8 mouse cellular contexts compared by ENCODE assay signal in the genomic region with DNA sequence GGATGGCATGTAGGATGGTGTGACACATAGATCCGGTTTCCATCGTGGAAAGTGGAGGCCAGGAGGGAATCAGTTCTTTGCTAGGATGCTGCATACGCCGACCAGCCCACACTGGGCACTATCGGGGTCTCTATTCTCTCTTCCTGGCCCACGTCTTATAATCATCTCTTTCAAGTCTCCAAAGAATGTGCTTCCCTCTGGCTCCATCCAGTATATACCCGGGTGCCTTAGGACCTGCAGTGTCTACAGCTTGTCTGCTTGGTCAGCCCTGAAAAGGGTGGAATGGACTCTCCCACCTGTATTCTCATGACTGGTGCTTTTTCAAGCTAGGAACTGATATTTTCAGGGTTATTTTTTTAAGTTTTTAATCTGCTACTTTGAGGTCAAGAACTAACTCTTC. TPM values are rescaled to one million over a fixed set of nuclear protein-coding genes. Genes with fewer than 3 reads are reported as not detected.
DNase-seq lines count a peak whose midpoint lies in the region; ATAC-seq and TF ChIP-seq lines count a peak whose summit lies in the region.

No protein-coding gene starts in this region.

- peaks cover 14% of the 10 kb centered on the region for H3K36me3 ChIP-seq in erythroblast, embryonic 14.5 days (ENCODE audit: control insufficient read depth)
- H3K36me3 ChIP-seq in E14TG2a.4 (ENCODE audit: insufficient read depth, low read length) = peaks cover 15% of the 10 kb centered on the region
- no peaks in the 10 kb centered on the region for H3K36me3 ChIP-seq in forebrain, postnatal 0 days (ENCODE audit: insufficient read depth)
- H3K36me3 ChIP-seq in liver, embryonic 14.5 days (replicated peaks; ENCODE audit: control insufficient read depth, insufficient read depth, low read depth) = no peaks in the 10 kb centered on the region

- H3K27ac ChIP-seq in forebrain, postnatal 0 days (ENCODE audit: low read depth, low read length) = no peak overlapping the region
- peak overlapping the region; percentile 91 for H3K27ac ChIP-seq in liver, embryonic 14.5 days

- peak overlapping the region; percentile 64 for H3K4me2 ChIP-seq in forebrain, postnatal 0 days (ENCODE audit: low read depth)
- peak overlapping the region; percentile 99 for H3K4me2 ChIP-seq in liver, embryonic 14.5 days (ENCODE audit: low read depth)

- TF ChIP-seq EP300 in liver, embryonic 14.5 days (IDR thresholded peaks at IDR 0.05; ENCODE audit: low read depth) = no peak

- DNase-seq in forebrain, postnatal 0 days = peak; percentile 19
- no peak for DNase-seq in liver, embryonic 14.5 days (ENCODE audit: low read depth in 3 of 3, low spot score in 3 of 3)
- no peak for DNase-seq in left cerebral cortex, adult 8-10 months (ENCODE audit: low spot score in 2 of 2)
- no peak for DNase-seq in urinary bladder, postnatal 4 days (ENCODE audit: low spot score in 2 of 2)
- DNase-seq in right cerebral cortex, postnatal 4 days = no peak

- peaks cover 29% of the 10 kb centered on the region for H3K27me3 ChIP-seq in erythroblast, embryonic 14.5 days (ENCODE audit: control insufficient read depth)
- H3K27me3 ChIP-seq in E14TG2a.4 (ENCODE audit: insufficient read depth, low read length) = peaks cover 22% of the 10 kb centered on the region
- H3K27me3 ChIP-seq in forebrain, postnatal 0 days (ENCODE audit: insufficient read depth, low read length) = no peaks in the 10 kb centered on the region
- peaks cover 2% of the 10 kb centered on the region; the same call in 1 of the 2 replicates for H3K27me3 ChIP-seq in liver, embryonic 14.5 days (ENCODE audit: control insufficient read depth, insufficient read depth, low read length)

- H3K9me3 ChIP-seq in erythroblast, embryonic 14.5 days (ENCODE audit: control insufficient read depth, low read length) = no peaks in the 10 kb centered on the region
- no peaks in the 10 kb centered on the region for H3K9me3 ChIP-seq in E14TG2a.4 (ENCODE audit: low read length)
- H3K9me3 ChIP-seq in forebrain, postnatal 0 days (ENCODE audit: low read length) = no peaks in the 10 kb centered on the region
- no peaks in the 10 kb centered on the region for H3K9me3 ChIP-seq in liver, embryonic 14.5 days (ENCODE audit: control insufficient read depth, low read length)

- peak overlapping the region; percentile 95 for H3K9ac ChIP-seq in forebrain, postnatal 0 days
- H3K9ac ChIP-seq in liver, embryonic 14.5 days (replicated peaks) = peak overlapping the region; percentile 93

- WGBS in forebrain, postnatal 0 days = 27% methylated on average over 7 of the region's 7 CpGs
- WGBS in liver, embryonic 14.5 days (ENCODE audit: insufficient replicate concordance) = 44% methylated on average over 7 of the region's 7 CpGs

- no peak for ATAC-seq in erythroblast, adult 5-6 weeks (replicated peaks; ENCODE audit: low FRiP score, poor library complexity, severe bottlenecking)
- ATAC-seq in forebrain, postnatal 0 days = no peak
- no peak for ATAC-seq in liver, embryonic 14.5 days (ENCODE audit: insufficient read depth)

- peaks cover 59% of the 10 kb centered on the region for H3K4me1 ChIP-seq in erythroblast, embryonic 14.5 days (ENCODE audit: control insufficient read depth)
- peaks cover 63% of the 10 kb centered on the region for H3K4me1 ChIP-seq in E14TG2a.4 (replicated peaks; ENCODE audit: low read depth, low read length)
- peaks cover 39% of the 10 kb centered on the region for H3K4me1 ChIP-seq in forebrain, postnatal 0 days (ENCODE audit: insufficient read depth)
- H3K4me1 ChIP-seq in liver, embryonic 14.5 days (replicated peaks; ENCODE audit: control insufficient read depth in 2 of 2, insufficient read depth in 2 of 2, low read length in 1 of 2) = peaks cover 29 to 38% of the 10 kb centered on the region in 2 experiments

- no peak for TF ChIP-seq CTCF in E14TG2a.4 (conservative IDR thresholded peaks at IDR 0.05; ENCODE audit: low read length)
- TF ChIP-seq CTCF in forebrain, postnatal 0 days (IDR thresholded peaks at IDR 0.05; ENCODE audit: low read depth) = no peak
- no peak for TF ChIP-seq CTCF in liver, embryonic 14.5 days (IDR thresholded peaks at IDR 0.05; ENCODE audit: low read depth)

- H3K4me3 ChIP-seq in erythroblast, embryonic 14.5 days (replicated peaks) = peak overlapping the region; percentile 91
- peak overlapping the region; percentile 97 for H3K4me3 ChIP-seq in E14TG2a.4 (replicated peaks; ENCODE audit: low read length)
- peak overlapping the region; percentile 77 for H3K4me3 ChIP-seq in forebrain, postnatal 0 days (ENCODE audit: low read depth, low read length)
- peak overlapping the region; percentile 73 to 92 for H3K4me3 ChIP-seq in liver, embryonic 14.5 days (ENCODE audit: insufficient read depth in 1 of 2, low read depth in 2 of 2, low read length in 2 of 2)

RNA-seq across cellular contexts. Expression of a gene that starts 1.3 kb away (rescaled TPM):
- polyA plus RNA-seq in erythroblast, embryonic 14.5 days (2012) = 58.4 and 61.1 TPM in 2 replicates
- total RNA-seq in erythroblast, adult 5-6 weeks (2015; ENCODE audit: low replicate concordance) = 24.4 and 27.4 TPM in 2 replicates
- total RNA-seq in erythroblast, adult 5-6 weeks (2017; ENCODE audit: low replicate concordance) = 36.5 and 36.7 TPM in 2 replicates
- total RNA-seq in forebrain, postnatal 0 days (2014; rRNA removed) = 160 and 199 TPM in 2 replicates
- polyA plus RNA-seq in forebrain, postnatal 0 days (2015; fragmentation: Nextera tagmentation; extraction: Ambion mirVana) = 50.2 and 53.7 TPM in 2 replicates
- polyA plus RNA-seq in liver, embryonic 14.5 days (2012; rRNA removed) = 44.0 and 48.4 TPM in 2 replicates
- 54.7 and 62.2 TPM in 2 replicates for polyA plus RNA-seq in liver, embryonic 14.5 days (2014; fragmentation: Nextera tagmentation; extraction: Ambion mirVana)
- total RNA-seq in left cerebral cortex, adult 8-10 months (2022) = 100 to 1,000 TPM; 805 to 868 (median 852) TPM
